Mouse (Mus musculus) olfactory bulb, adult 2 months (tissue): Measurements from ENCODE around the gene Nemp2.

ENCODE experiments used
- CTCF ChIP-seq: fragments of 200-500 bp; IDR thresholded peaks from 2 replicates; pipeline ENCODE4 v1.5.1; 2012; ENCODE audit warnings: low read depth, mild to moderate bottlenecking, low read length, moderate library complexity; ENCODE audit not compliant: insufficient read depth
- POLR2A ChIP-seq: fragments of 200-500 bp; IDR thresholded peaks from 2 replicates; pipeline ENCODE4 v1.6.1; 2012; ENCODE audit warnings: mild to moderate bottlenecking, low read depth, low read length, moderate library complexity; ENCODE audit not compliant: insufficient read depth

DNA sequence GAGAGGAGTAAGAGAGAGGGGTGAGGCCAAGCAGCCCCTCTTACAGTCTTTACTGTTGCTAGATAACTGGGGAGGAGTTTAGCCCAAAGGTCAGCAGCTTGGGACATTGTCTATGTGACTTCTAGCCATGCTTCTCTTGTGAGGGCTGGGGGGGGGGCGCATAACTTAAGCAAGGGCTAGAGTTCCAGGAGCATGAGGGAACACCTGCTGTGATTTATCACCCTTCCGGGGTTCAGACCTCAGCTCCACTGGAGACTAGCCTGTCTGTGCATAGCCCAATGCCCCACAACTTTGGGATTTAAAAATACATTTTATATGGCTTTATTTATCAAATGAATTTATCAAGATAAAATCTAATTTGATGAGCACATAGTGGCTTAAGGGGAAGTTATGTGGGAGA lies 7.6 kb downstream of the Nemp2 start:
- no peak for TF ChIP-seq POLR2A
- TF ChIP-seq CTCF: no peak
